Mouse (Mus musculus): Measurements from ENCODE around the gene Col13a1.
A peak's percentile ranks its signal among the peaks of the same experiment; 100 is the strongest.

The Col13a1 gene

GRCm38 (mm10) chr10:61978866-61979340, at the start of gene Col13a1:
Col13a1 (minus strand) TSS chr10:61979108.
- DNase-seq, result peak; percentile 27 to 39

GRCm38 (mm10) chr10:62027699-62028098, 48.8 kb upstream of the Col13a1 start:
- no peak for DNase-seq

- peak; percentile 57 to 58 for DNase-seq
These were observed 45.1 kb upstream of the Col13a1 start for GRCm38 (mm10) chr10:62023821-62024551.

- DNase-seq, result no peak
These were observed 41.2 kb upstream of the Col13a1 start for GRCm38 (mm10) chr10:62020068-62020620.

- DNase-seq, result no peak
These were observed 40.6 kb upstream of the Col13a1 start for GRCm38 (mm10) chr10:62019386-62020067.

GRCm38 (mm10) chr10:62016947-62017346, 38.0 kb upstream of the Col13a1 start:
- peak in 1 of 2 experiments; percentile 48 for DNase-seq

GRCm38 (mm10) chr10:62013190-62013589, 34.3 kb upstream of the Col13a1 start:
- no peak for DNase-seq

- DNase-seq, result no peak
These were observed 33.5 kb upstream of the Col13a1 start for GRCm38 (mm10) chr10:62012371-62012770.

GRCm38 (mm10) chr10:62009981-62010500, 31.1 kb upstream of the Col13a1 start:
- DNase-seq, result no peak

GRCm38 (mm10) chr10:62007958-62008357, 29.1 kb upstream of the Col13a1 start:
- no peak for DNase-seq

GRCm38 (mm10) chr10:62006371-62006770, 27.5 kb upstream of the Col13a1 start:
- DNase-seq, result no peak

GRCm38 (mm10) chr10:62000216-62000615, 21.3 kb upstream of the Col13a1 start:
- no peak for DNase-seq

- no peak for DNase-seq
These were observed 20.9 kb upstream of the Col13a1 start for GRCm38 (mm10) chr10:61999766-62000165.

GRCm38 (mm10) chr10:61991481-61992424, 12.8 kb upstream of the Col13a1 start:
- peak; percentile 28 to 38 for DNase-seq

- DNase-seq, result peak; percentile 97 to 99
These were observed 1.5 kb upstream of the Col13a1 start for GRCm38 (mm10) chr10:61980424-61980823.

GRCm38 (mm10) chr10:61978112-61978865, 619 bp downstream of the Col13a1 start:
- peak; percentile 68 to 77 for DNase-seq

- no peak for DNase-seq
These were observed 1.4 kb downstream of the Col13a1 start for GRCm38 (mm10) chr10:61977392-61978096.

GRCm38 (mm10) chr10:61976987-61977386, 1.9 kb downstream of the Col13a1 start:
- peak; percentile 34 to 47 for DNase-seq

GRCm38 (mm10) chr10:61974581-61974980, 4.3 kb downstream of the Col13a1 start:
- no peak for DNase-seq

- DNase-seq, result peak; percentile 76 to 78
These were observed 6.9 kb downstream of the Col13a1 start for GRCm38 (mm10) chr10:61972041-61972440.

Measured in cerebellum, postnatal 10 days (tissue).